Mouse (Mus musculus) heart, postnatal 36 days (tissue): Measurements from ENCODE around the gene March9. TPM values are rescaled to one million over a fixed set of nuclear protein-coding genes. Genes with fewer than 3 reads are reported as not detected.

Source experiments
- DNase-seq, 2 experiments: peaks; one replicate each; pipeline ENCODE4 v3.0.0; 2021 to 2022
- intact Hi-C: fragments of 180-260 bp; cut with DNase I; formaldehyde crosslinking; loops from one replicate; pipeline ENCODE4 v1.15.1; 2025
- total RNA-seq, 2 experiments: library from RNA; stranded (reverse); gene quantifications; 2 replicates each; pipeline ENCODE4 v1.2.3; 2021

The March9 gene
- total RNA-seq, 2 experiments from 2014 or later = 2.3 to 2.9 TPM

GRCm38 (mm10) chr10:127041274-127041766 lies 18.7 kb downstream of the March9 start, which contains the start of the genes Mettl1 and Eef1akmt3:
Gene Mettl1, plus strand, starts transcription at chr10:127041414.
Gene Eef1akmt3, minus strand, starts transcription at chr10:127041513.
- intact Hi-C loops = no loop called here

GRCm38 (mm10) chr10:127040569-127041214 lies 19.3 kb downstream of the March9 start:
- intact Hi-C loops = no loop called here
- DNase-seq = peak in 1 of 2 experiments; percentile 21

More at GRCm38 (mm10) chr10:127041274-127041766, 18.7 kb downstream of the March9 start, which contains the start of the genes Mettl1 and Eef1akmt3:
- DNase-seq = no peak

DNA sequence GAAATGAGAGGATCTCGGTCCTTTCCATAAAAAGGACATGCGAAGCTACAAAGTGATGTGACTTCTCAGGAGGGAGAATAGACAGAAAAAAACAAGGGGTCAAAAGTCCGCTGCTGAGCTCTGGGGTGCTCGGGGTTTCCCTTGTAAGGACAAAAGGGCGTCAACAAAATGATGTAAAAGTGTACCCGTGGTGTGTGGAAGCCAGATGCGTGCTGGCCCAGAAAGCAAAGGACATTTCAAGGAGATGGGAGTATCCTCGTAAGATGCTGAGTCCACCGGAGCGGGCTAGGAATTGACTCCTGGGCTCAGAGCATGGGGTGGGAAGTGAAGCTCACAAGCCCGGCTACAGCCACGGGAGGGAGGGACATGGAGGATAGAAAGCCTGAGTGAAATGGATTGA lies 22.3 kb downstream of the March9 start:
- intact Hi-C loops = no loop called here
- DNase-seq = no peak

DNA sequence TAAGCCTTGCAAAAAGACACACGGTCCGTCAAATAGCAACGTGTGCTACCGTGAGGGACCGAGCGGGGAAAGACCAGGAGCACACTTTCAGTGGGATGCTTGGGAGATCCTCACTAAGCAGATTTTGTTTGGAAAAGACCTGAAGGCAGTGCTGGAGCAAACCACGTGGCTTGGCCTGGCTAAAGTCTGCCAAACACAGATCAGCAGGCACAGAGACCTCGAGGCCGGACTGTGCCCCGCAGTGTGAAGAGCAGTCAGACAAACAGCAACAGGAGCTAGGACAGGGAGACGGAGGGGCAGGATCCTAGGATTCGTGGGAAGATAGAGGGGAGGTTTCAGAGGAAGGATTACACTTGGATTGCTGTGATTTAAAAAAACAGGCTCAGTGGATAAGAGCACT lies 23.7 kb downstream of the March9 start:
- intact Hi-C loops = no loop called here
- no peak for DNase-seq

DNA sequence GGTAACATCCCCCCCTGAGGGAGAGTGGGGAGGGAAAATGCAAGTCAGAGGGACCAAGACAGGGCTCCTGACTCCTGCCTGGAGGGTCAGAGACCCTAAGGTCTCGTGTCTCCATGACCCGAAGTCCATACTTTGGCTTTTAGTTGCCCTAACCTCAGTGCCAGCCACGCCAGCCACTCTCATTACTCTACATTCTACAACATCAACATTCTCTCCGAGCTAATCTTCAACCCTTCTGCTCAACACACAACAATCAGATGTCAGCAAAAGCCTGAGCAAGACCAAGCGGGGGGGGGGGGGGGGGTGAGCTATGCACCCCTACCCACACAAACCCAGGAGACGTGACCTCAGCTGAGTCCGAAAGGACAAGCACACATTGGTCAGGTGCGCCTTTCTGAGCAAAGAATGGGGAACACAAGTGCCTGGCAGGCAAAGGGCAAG lies 26.7 kb downstream of the March9 start:
- intact Hi-C loops = no loop called here
- DNase-seq = no peak

DNA sequence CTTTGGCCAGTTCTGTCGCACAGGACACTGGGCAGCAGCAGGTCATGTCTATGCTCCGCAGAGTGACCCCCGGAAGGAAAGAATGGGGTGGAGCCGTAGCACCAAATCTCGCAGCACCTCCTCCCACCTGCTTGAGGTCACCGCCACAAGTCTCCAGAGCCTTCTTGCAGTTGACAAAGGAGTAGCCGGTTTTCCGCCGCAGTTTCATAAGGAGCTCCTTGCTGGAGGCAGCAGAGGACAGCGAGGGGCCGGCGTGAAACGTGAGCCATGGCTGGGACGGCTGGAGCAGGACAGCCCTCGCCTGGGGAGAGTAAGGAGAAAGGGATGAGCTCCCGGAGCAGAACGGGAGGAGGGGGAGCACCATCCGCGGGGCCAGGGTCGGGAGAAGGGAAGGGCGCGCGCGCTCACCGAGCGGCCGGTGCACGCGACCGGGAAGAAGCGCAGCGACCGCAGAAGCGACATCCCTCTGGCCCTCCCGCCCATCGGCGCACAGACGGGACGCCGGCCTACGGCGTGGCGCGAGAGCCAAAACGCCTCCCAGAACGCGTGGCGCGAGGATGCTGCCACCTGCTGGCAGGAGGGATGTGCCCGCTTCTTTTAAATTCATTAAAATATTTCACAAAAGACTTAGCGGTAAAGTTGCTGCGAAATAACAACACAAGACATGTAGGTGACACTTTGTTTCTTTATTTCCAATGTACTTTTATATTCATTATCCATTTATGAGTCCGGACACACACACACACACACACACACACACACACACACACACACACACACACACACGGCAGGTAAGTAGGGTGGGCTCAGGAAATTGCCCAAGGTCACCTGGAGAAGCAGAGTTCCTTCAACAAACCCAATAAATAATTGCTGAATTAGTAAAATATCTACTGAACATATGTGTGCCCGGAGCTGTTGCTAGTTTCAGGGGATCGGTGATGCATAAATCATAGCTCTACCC lies 29.4 kb downstream of the March9 start, which contains the start of gene Tsfm:
Gene Tsfm (minus strand): TSS at position 505 of the 961 bp plus-strand sequence.
- intact Hi-C loops = loop anchor here (1.0 to 2.0 kb wide), 2 partner anchors 40 to 111 kb away; no protein-coding TSS in a partner anchor
- DNase-seq = peak; percentile 95 to 97

DNA sequence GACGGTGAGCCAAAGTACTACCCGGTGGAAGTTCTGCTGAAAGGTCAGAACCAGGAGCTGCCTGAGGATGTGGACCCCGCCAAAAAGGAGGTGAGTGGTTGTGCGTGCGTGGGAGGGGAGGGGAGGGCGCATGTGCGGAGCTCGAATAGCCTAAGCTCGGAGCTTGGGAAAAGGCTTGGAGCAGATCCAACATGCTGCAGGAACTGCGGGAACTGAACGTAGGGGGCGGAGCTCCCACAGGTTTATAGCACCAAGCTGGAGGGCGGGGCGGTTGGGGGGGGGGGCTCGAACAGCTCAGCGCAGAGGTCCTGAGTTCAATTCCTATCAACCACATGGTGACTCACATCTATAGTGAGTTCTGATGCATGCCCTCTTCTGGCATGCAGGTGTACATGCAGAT lies 41.6 kb downstream of the March9 start:
- no peak for DNase-seq
- intact Hi-C loops = no loop called here

GRCm38 (mm10) chr10:127017071-127017470 lies 42.9 kb downstream of the March9 start:
- intact Hi-C loops = no loop called here

DNA sequence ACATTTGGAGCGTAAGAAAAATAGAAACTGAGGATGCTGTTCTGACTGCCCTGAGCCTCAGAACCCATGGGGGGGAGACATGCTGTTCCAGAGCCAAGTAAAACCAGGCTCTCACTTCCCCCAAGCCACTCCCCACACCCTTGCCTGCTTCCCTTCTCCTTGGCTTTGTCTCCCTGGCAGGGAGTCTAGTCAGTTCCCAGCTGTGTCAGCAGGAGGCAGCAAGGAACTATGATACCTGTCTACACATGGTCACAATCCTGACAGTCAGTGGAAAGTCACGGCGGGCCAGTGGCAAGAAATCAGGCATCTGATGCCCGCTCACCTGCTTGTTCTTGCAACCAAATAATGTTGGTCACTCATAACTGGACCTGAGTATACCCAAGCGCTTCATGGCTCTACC lies 43.5 kb downstream of the March9 start:
- intact Hi-C loops = no loop called here
- no peak for DNase-seq

More at GRCm38 (mm10) chr10:127017071-127017470, 42.9 kb downstream of the March9 start:
- DNase-seq = no peak

Other genes starting within 250 kb of the March9 start
- gene Atp23, start 158.8 kb downstream of the March9 start, total RNA-seq = 1 to 10 TPM; 3.6 to 4.4 TPM
- 100 to 1,000 TPM; 131 to 136 TPM for gene Ctdsp2, start 81.5 kb downstream of the March9 start, total RNA-seq
- under 1 TPM; 0.35 to 0.80 TPM for gene Avil, start 59.5 kb downstream of the March9 start, total RNA-seq
- gene Tsfm, start 29.3 kb downstream of the March9 start, total RNA-seq = 10 to 100 TPM; 56.1 to 62.2 TPM
- gene Mettl1, start 18.8 kb downstream of the March9 start, total RNA-seq = 1 to 10 TPM; 7.7 to 7.9 TPM
- not detected for gene Eef1akmt3, start 18.7 kb downstream of the March9 start, total RNA-seq
- under 1 TPM; 0.14 to 0.31 TPM for gene Cyp27b1, start 11.9 kb downstream of the March9 start, total RNA-seq
- gene Cdk4, start 3.4 kb upstream of the March9 start, total RNA-seq = 10 to 100 TPM; 76.7 to 85.5 TPM
- 10 to 100 TPM; 43.8 to 46.9 TPM for gene Tspan31, start 10.1 kb upstream of the March9 start, total RNA-seq
- gene Agap2, start 15.1 kb upstream of the March9 start, total RNA-seq = 1 to 10 TPM; 5.6 to 7.0 TPM
- gene Os9, start 60.9 kb upstream of the March9 start, total RNA-seq = 10 to 100 TPM; 25.2 to 29.7 TPM
- gene B4galnt1, start 105.0 kb upstream of the March9 start, total RNA-seq = 1 to 10 TPM; 1.6 to 2.7 TPM
- 10 to 100 TPM; 17.2 to 23.1 TPM for gene Slc26a10, start 120.5 kb upstream of the March9 start, total RNA-seq
- gene Arhgef25, start 129.9 kb upstream of the March9 start, total RNA-seq = 10 to 100 TPM; 12.4 to 12.8 TPM
- 10 to 100 TPM; 25.8 to 29.4 TPM for gene Dtx3, start 135.5 kb upstream of the March9 start, total RNA-seq
- 10 to 100 TPM; 26.9 to 29.9 TPM for gene Pip4k2c, start 151.4 kb upstream of the March9 start, total RNA-seq
- gene Kif5a, start 203.2 kb upstream of the March9 start, total RNA-seq = under 1 TPM; 0.41 to 0.92 TPM
- gene Dctn2, start 206.2 kb upstream of the March9 start, total RNA-seq = 100 to 1,000 TPM; 144 to 154 TPM
- gene Mbd6, start 228.8 kb upstream of the March9 start, total RNA-seq = 10 to 100 TPM; 22.0 to 24.2 TPM